Mouse (Mus musculus) intestine, postnatal 0 days (tissue): ENCODE data around the gene Btbd16. TPM values are rescaled to one million over a fixed set of nuclear protein-coding genes. Genes with fewer than 3 reads are reported as not detected.

Experiments used
- ATAC-seq: fragments of 200-750 bp; cut with Nextera tagmentation; 2 replicates; pipeline ENCODE4 v1.8.0; 2017; ENCODE audit warnings: mild to moderate bottlenecking, moderate TSS enrichment, moderate library complexity
- H3K27ac ChIP-seq: fragments of 300-500 bp; sonication (generic); 2 replicates; pipeline ENCODE4 v1.5.1; 2014; ENCODE audit warnings: mild to moderate bottlenecking, low read depth, low read length, moderate library complexity
- H3K27me3 ChIP-seq: fragments of 300-500 bp; sonication (generic); replicated peaks from 2 replicates; pipeline ENCODE4 v1.6.1; 2014; ENCODE audit warnings: low read length, mixed read lengths; ENCODE audit not compliant: control insufficient read depth, insufficient read depth
- H3K36me3 ChIP-seq: fragments of 300-500 bp; sonication (generic); 2 replicates; pipeline ENCODE4 v1.6.1; 2014; ENCODE audit warnings: mild to moderate bottlenecking, moderate library complexity; ENCODE audit not compliant: control insufficient read depth, insufficient read depth
- H3K4me1 ChIP-seq: fragments of 300-500 bp; sonication (generic); replicated peaks from 2 replicates; pipeline ENCODE4 v1.6.1; 2014; ENCODE audit warnings: antibody characterized with exemption, low read length, mixed read lengths; ENCODE audit not compliant: control insufficient read depth, insufficient read depth
- H3K4me2 ChIP-seq: fragments of 300-500 bp; sonication (generic); replicated peaks from 2 replicates; pipeline ENCODE4 v1.6.1; 2014; ENCODE audit warnings: low read depth, mild to moderate bottlenecking, moderate library complexity
- H3K4me3 ChIP-seq: fragments of 300-500 bp; sonication (generic); 2 replicates; pipeline ENCODE4 v1.5.1; 2014; ENCODE audit warnings: low read depth, low read length
- H3K9ac ChIP-seq: fragments of 300-500 bp; sonication (generic); 2 replicates; pipeline ENCODE4 v1.6.1; 2014; ENCODE audit warnings: mild to moderate bottlenecking, low read depth, low read length
- H3K9me3 ChIP-seq: fragments of 300-500 bp; sonication (generic); 2 replicates; pipeline ENCODE4 v1.6.1; 2016; ENCODE audit warnings: mixed run types; ENCODE audit not compliant: control insufficient read depth
- CTCF ChIP-seq: sonication (generic); IDR thresholded peaks from 2 replicates; pipeline ENCODE4 v1.5.1; 2016; ENCODE audit warnings: low read depth, mild to moderate bottlenecking, control low read depth, antibody characterized with exemption, moderate library complexity
- WGBS: fragments of 180-500 bp; shearing (Covaris S2); extraction: QIAGEN DNeasy Blood & Tissue Kit; methylation state at CpG from one replicate; pipeline ENCODE4 v1.1.7; 2014; 5-methylcytosine and 5-hydroxymethylcytosine counted together
- polyA plus RNA-seq: library from polyadenylated mRNA; unstranded; fragments of >200 nt; fragmentation: Nextera tagmentation; extraction: Ambion mirVana; gene quantifications from 2 replicates; pipeline ENCODE4 v1.2.1, GENCODE M21; 2015

Gene Btbd16
- polyA plus RNA-seq, 1 experiment from 2014 or later: not detected

- TF ChIP-seq CTCF: no peak
- Histone ChIP-seq H3K4me2 (no peak overlapping the region), H3K27ac (no peak overlapping the region), H3K4me3 (no peak overlapping the region), H3K27me3 (no peaks in the 10 kb centered on the region), H3K9me3 (no peaks in the 10 kb centered on the region), H3K4me1 (no peaks in the 10 kb centered on the region), H3K9ac (no peak overlapping the region), H3K36me3 (no peaks in the 10 kb centered on the region)
- ATAC-seq: no peak
- 63% methylated on average over 5 of the region's 5 CpGs for WGBS
Measured at GRCm38 (mm10) chr7:130818813-130819212, 44.9 kb downstream of the Btbd16 start.

- no peak overlapping the region for H3K4me2 ChIP-seq
- no peak overlapping the region for H3K4me3 ChIP-seq
- H3K9me3 ChIP-seq: no peaks in the 10 kb centered on the region
- no peak overlapping the region for H3K27ac ChIP-seq
- TF ChIP-seq CTCF: no peak
- peak; percentile 49 for ATAC-seq
- H3K4me1 ChIP-seq: no peaks in the 10 kb centered on the region
- WGBS: 35% methylated on average over 10 of the region's 10 CpGs
- no peak overlapping the region for H3K9ac ChIP-seq
- H3K36me3 ChIP-seq: no peaks in the 10 kb centered on the region
- H3K27me3 ChIP-seq: no peaks in the 10 kb centered on the region
Measured at GRCm38 (mm10) chr7:130819624-130820023, 45.8 kb downstream of the Btbd16 start.

- Histone ChIP-seq H3K4me2 (no peak overlapping the region), H3K9ac (no peak overlapping the region), H3K9me3 (no peaks in the 10 kb centered on the region), H3K27me3 (no peaks in the 10 kb centered on the region), H3K36me3 (no peaks in the 10 kb centered on the region), H3K27ac (no peak overlapping the region), H3K4me3 (no peak overlapping the region), H3K4me1 (no peaks in the 10 kb centered on the region)
- 42% methylated on average over 9 of the region's 9 CpGs for WGBS
- ATAC-seq: no peak
- no peak for TF ChIP-seq CTCF
Measured at GRCm38 (mm10) chr7:130823992-130824391, 50.1 kb downstream of the Btbd16 start.

GRCm38 (mm10) chr7:130826343-130826742 lies 52.5 kb downstream of the Btbd16 start:
- H3K4me3 ChIP-seq: no peak overlapping the region
- 91% methylated on average over 3 of the region's 3 CpGs for WGBS
- H3K27ac ChIP-seq: no peak overlapping the region
- no peak for ATAC-seq
- no peak overlapping the region for H3K9ac ChIP-seq
- no peaks in the 10 kb centered on the region for H3K36me3 ChIP-seq
- no peak overlapping the region for H3K4me2 ChIP-seq
- H3K9me3 ChIP-seq: no peaks in the 10 kb centered on the region
- no peak for TF ChIP-seq CTCF
- H3K4me1 ChIP-seq: no peaks in the 10 kb centered on the region
- H3K27me3 ChIP-seq: no peaks in the 10 kb centered on the region

GRCm38 (mm10) chr7:130827431-130827830 lies 53.6 kb downstream of the Btbd16 start:
- Histone ChIP-seq H3K4me1 (no peaks in the 10 kb centered on the region), H3K4me3 (no peak overlapping the region), H3K27ac (no peak overlapping the region), H3K36me3 (no peaks in the 10 kb centered on the region), H3K4me2 (no peak overlapping the region), H3K9ac (no peak overlapping the region), H3K9me3 (no peaks in the 10 kb centered on the region), H3K27me3 (no peaks in the 10 kb centered on the region)
- 41% methylated on average over 3 of the region's 3 CpGs for WGBS
- TF ChIP-seq CTCF: peak; percentile 83
- no peak for ATAC-seq

- Histone ChIP-seq H3K9ac (no peak overlapping the region), H3K4me1 (no peaks in the 10 kb centered on the region), H3K36me3 (no peaks in the 10 kb centered on the region), H3K4me2 (no peak overlapping the region), H3K9me3 (no peaks in the 10 kb centered on the region), H3K27me3 (no peaks in the 10 kb centered on the region), H3K27ac (no peak overlapping the region), H3K4me3 (no peak overlapping the region)
- no peak for ATAC-seq
- TF ChIP-seq CTCF: no peak
- 90% methylated on average over 9 of the region's 9 CpGs for WGBS
Measured at GRCm38 (mm10) chr7:130827844-130828403, 54.1 kb downstream of the Btbd16 start.

- Histone ChIP-seq H3K9ac (no peak overlapping the region), H3K4me3 (no peak overlapping the region), H3K36me3 (no peaks in the 10 kb centered on the region), H3K4me1 (no peaks in the 10 kb centered on the region), H3K27ac (no peak overlapping the region), H3K27me3 (no peaks in the 10 kb centered on the region), H3K9me3 (no peaks in the 10 kb centered on the region), H3K4me2 (no peak overlapping the region)
- no peak for TF ChIP-seq CTCF
- WGBS: 86% methylated on average over 10 of the region's 10 CpGs
- no peak for ATAC-seq
Measured at GRCm38 (mm10) chr7:130828475-130828874, 54.6 kb downstream of the Btbd16 start.
